Mouse (Mus musculus) cerebellum, adult 2 months (tissue): ENCODE measurements around the gene Rere.

Experiments
- CTCF ChIP-seq: fragments of 200-500 bp; IDR thresholded peaks from 2 replicates; pipeline ENCODE4 v1.5.1; 2011; ENCODE audit warnings: low read depth, mild to moderate bottlenecking, control low read depth, low read length, moderate library complexity, borderline replicate concordance; ENCODE audit not compliant: insufficient read depth
- POLR2A ChIP-seq: fragments of 200-500 bp; IDR thresholded peaks from 2 replicates; pipeline ENCODE4 v1.6.1; 2011; ENCODE audit warnings: low read length, control low read depth, borderline replicate concordance; ENCODE audit not compliant: insufficient read depth

- TF ChIP-seq POLR2A, result no peak
- TF ChIP-seq CTCF, result no peak
Observed at GRCm38 (mm10) chr4:150456452-150456851, 175.0 kb downstream of the Rere start.
